Mouse (Mus musculus): ENCODE results near the gene Chil1.

Gene Chil1

GRCm38 (mm10) chr1:134177976-134178375 is 4.0 kb upstream of the Chil1 start:
- DNase-seq, result no peak

- DNase-seq, result no peak
Observed at GRCm38 (mm10) chr1:134184089-134184488, 2.1 kb downstream of the Chil1 start.

- no peak for DNase-seq
Observed at GRCm38 (mm10) chr1:134188217-134188616, 6.2 kb downstream of the Chil1 start.

- DNase-seq, result no peak
Observed at GRCm38 (mm10) chr1:134188989-134189729, 7.2 kb downstream of the Chil1 start.

- DNase-seq, result no peak
Observed at GRCm38 (mm10) chr1:134191192-134191591, 9.2 kb downstream of the Chil1 start.

DNA sequence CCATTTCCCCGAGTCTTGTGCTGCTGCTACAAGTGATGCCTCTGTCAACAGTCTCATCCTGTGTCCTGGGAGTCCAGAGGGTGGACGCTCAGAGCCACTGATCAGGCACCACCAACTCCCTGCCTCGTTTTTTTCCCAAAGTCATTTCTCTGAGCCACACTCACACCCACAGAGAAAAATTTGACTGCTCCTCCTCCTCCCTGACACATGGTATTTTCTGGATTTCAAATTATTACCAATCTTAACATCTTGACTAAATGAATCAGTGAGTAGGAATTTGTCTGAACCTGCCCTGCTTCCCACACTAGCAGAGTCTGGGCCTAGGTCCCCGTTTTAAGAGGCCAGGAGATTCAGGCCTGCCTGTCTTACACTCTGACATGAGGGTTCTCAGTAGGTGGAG is 10.0 kb downstream of the Chil1 start:
- DNase-seq, result no peak

DNA sequence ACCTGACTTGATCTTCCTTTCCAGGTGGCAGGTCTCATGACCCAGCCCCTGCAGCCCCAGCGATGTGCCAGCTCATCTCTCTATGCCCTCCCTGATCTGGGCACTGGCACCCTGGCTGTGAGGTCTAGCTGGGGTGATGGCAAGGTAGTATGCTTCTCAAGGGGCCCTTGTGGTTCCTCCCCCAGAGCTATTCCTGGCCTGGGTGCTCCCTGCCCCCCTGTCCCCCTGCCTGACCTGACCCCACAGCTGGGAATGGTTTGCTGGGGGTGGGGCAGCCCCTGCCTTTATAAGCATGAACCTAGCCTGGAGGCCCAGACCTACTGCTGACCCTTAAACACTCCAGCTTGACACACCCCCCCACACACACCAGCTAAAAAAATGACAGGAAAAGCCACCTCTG is 11.2 kb downstream of the Chil1 start, which contains the start of gene Mybph:
TSS of gene Mybph (plus strand) at position 323 of the 400 bp plus-strand sequence.
- no peak for DNase-seq

GRCm38 (mm10) chr1:134193674-134194197 is 11.8 kb downstream of the Chil1 start:
- DNase-seq, result no peak

GRCm38 (mm10) chr1:134194298-134195022 is 12.5 kb downstream of the Chil1 start:
- DNase-seq, result no peak

DNA sequence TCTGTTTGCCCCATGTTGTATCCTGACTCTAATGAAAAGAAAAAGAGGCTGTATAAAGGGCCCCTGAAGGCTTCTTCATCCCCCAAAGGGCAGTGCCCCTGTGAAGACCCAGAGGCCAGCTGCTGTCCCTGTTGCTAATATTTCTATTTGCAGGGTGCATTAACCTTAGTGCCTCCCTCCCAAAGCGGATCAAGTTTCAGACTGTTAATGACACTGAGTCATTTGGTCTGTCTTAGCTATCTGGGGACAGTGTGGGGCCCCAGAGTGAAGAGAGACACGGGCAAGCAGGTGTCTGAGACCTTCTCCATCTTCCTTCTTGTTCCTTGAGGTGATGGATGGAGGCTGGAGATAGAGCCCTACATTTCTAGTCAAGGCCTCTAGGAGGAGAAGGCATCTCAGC is 13.1 kb downstream of the Chil1 start:
- DNase-seq, result no peak

GRCm38 (mm10) chr1:134195571-134195970 is 13.6 kb downstream of the Chil1 start:
- DNase-seq, result peak; percentile 70

GRCm38 (mm10) chr1:134195979-134196378 is 14.0 kb downstream of the Chil1 start:
- DNase-seq, result no peak

GRCm38 (mm10) chr1:134196386-134196785 is 14.4 kb downstream of the Chil1 start:
- DNase-seq, result peak; percentile 82

- DNase-seq, result no peak
Observed at GRCm38 (mm10) chr1:134197325-134197982, 15.5 kb downstream of the Chil1 start.

DNA sequence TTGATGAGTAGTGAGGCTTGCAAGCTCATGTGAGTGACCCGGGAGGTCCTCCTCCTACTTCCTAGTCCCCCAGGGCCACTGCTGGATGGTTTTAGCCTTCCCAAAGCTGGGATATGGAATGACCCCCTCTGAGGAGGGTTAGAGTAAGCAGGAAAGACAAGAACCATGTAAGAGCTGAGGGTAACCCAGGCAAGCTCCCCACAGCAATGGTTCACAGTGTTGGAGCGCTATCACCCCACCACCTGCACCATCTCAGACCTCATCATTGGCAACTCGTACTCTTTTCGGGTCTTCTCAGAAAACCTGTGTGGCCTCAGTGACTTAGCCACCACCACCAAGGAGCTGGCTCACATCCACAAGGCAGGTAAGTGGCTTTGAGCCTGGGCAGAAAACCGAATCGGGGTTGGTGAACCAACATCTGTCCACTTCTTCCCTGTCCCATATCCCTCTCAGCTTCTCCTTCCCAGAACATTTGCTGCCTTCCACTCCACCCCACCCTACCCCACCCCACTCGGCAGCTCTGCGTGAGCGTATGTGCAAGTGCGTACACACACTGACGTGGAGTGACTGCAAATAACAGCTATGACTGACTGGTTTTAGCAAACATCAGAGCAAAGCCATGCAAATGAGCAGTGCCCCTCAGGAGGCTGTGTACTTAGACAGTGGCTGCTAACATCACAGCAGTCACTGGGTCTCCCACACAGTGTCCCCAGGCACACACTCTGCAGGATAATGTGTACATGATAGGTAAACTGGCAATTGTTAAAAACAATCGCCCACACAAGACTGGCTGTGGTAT is 16.4 kb downstream of the Chil1 start:
- peak; percentile 53 for DNase-seq

DNA sequence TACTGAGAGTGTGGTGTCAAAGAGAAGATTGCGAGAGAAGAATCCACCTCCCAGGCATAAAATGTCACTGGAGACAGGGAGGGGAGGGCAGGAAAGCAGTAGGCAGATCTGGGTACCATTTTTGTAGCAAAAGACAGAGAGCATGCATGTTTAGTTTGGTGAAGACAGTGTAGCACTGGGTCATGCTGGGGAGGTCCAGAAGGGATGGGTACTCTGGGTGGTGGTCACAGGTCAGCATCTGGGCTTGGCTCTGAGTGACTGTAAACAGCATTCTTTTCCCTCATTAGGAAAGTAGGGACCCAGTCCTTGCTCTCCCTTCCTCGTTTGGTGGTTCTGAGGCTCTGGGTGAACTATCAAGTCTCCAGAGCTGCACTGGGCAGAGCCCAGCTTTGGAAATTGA is 18.5 kb downstream of the Chil1 start:
- DNase-seq, result no peak

DNA sequence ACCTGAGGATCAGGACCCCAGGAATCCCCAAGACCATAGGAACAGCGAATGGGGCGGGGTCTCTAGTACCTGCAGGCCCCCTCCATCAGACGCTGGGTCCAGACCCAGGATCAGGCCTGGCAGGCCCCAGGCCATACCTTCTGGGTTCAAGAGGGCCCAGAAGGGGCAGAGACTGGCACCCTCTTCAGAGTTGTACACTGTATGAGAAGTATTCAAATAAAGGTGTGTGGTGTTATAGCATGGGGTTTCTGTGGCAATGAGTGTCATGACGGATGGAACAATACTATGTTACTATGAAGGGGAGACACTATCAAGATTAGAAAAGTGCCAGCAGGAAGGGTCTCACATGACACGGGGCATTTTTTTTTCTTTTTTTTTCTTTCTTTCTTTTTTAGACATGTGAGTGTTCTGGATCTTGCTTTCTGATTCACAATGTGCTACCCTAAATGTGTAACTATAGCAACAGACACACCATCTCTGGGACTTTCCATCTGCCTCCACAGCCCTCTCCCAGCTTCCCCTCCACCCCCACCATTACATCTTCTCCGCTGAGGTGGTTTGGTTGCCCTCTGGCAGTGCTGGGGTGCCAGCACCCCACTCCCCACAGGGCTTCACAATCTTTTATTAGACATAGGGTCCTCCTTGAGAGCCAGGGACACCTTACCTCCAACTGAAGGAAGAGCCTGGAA is 19.2 kb downstream of the Chil1 start:
- DNase-seq, result peak; percentile 71

- DNase-seq, result no peak
Observed at GRCm38 (mm10) chr1:134201751-134202420, 19.9 kb downstream of the Chil1 start.

GRCm38 (mm10) chr1:134204230-134204629 is 22.3 kb downstream of the Chil1 start:
- peak; percentile 84 for DNase-seq

GRCm38 (mm10) chr1:134205296-134206018 is 23.5 kb downstream of the Chil1 start:
- DNase-seq, result no peak

GRCm38 (mm10) chr1:134206085-134206484 is 24.1 kb downstream of the Chil1 start:
- no peak for DNase-seq
